Mouse (Mus musculus) neural tube, embryonic 12.5 days (tissue): ENCODE results near the gene Rassf1. TPM values are rescaled to one million over a fixed set of nuclear protein-coding genes. Genes with fewer than 3 reads are reported as not detected.
A peak's percentile ranks its signal among the peaks of the same experiment; 100 is the strongest.
"Not testable (repeated sequence)": the region's sequence is repeated elsewhere in the genome, so short reads cannot be mapped to it uniquely, and the experiment has no call there.

Experiments
- ATAC-seq: fragments of 200-750 bp; cut with Nextera tagmentation; 2 replicates; pipeline ENCODE4 v1.8.0; 2017; ENCODE audit warnings: low read depth, mild to moderate bottlenecking, moderate TSS enrichment, moderate library complexity; ENCODE audit not compliant: low FRiP score
- H3K27ac ChIP-seq: fragments of 300-500 bp; sonication (generic); 2 replicates; pipeline ENCODE4 v1.5.1; 2016
- H3K27me3 ChIP-seq: fragments of 300-500 bp; sonication (generic); replicated peaks from 2 replicates; pipeline ENCODE4 v1.6.1; 2016; ENCODE audit warnings: mild to moderate bottlenecking
- H3K36me3 ChIP-seq: fragments of 300-500 bp; sonication (generic); 2 replicates; pipeline ENCODE4 v1.6.1; 2016; ENCODE audit warnings: mild to moderate bottlenecking
- H3K4me1 ChIP-seq: fragments of 300-500 bp; sonication (generic); 2 replicates; pipeline ENCODE4 v1.6.1; 2016
- H3K4me2 ChIP-seq: fragments of 300-500 bp; sonication (generic); replicated peaks from 2 replicates; pipeline ENCODE4 v1.6.1; 2016; ENCODE audit warnings: mild to moderate bottlenecking
- H3K4me3 ChIP-seq: fragments of 300-500 bp; sonication (generic); 2 replicates; pipeline ENCODE4 v1.5.1; 2016
- H3K9ac ChIP-seq: fragments of 300-500 bp; sonication (generic); 2 replicates; pipeline ENCODE4 v1.6.1; 2016; ENCODE audit warnings: mild to moderate bottlenecking
- H3K9me3 ChIP-seq: fragments of 300-500 bp; sonication (generic); 2 replicates; pipeline ENCODE4 v1.6.1; 2016; ENCODE audit warnings: mild to moderate bottlenecking
- WGBS: fragments of 180-500 bp; shearing (Covaris S2); methylation state at CpG from one replicate; pipeline ENCODE4 v1.1.7; 2016; 5-methylcytosine and 5-hydroxymethylcytosine counted together
- polyA plus RNA-seq: library from polyadenylated mRNA; unstranded; fragments of >200 nt; fragmentation: Nextera tagmentation; extraction: Ambion mirVana; gene quantifications from 2 replicates; pipeline ENCODE4 v1.2.1, GENCODE M21; 2016

Gene Rassf1
- polyA plus RNA-seq, 1 experiment from 2014 or later: 37.6 TPM

GRCm38 (mm10) chr9:107551890-107552355 is 568 bp downstream of the Rassf1 start:
- no peaks in the 10 kb centered on the region for H3K9me3 ChIP-seq
- WGBS: 4% methylated on average over 8 of the region's 8 CpGs
- H3K27me3 ChIP-seq: peaks cover 48% of the 10 kb centered on the region
- H3K4me3 ChIP-seq: peak overlapping the region; percentile 35; the same call in 1 of the 2 replicates
- no peak overlapping the region for H3K27ac ChIP-seq
- ATAC-seq: no peak
- peak overlapping the region; percentile 55 for H3K9ac ChIP-seq
- H3K4me2 ChIP-seq: peak overlapping the region; percentile 73
- H3K4me1 ChIP-seq: peaks cover 54% of the 10 kb centered on the region
- H3K36me3 ChIP-seq: peaks cover 4% of the 10 kb centered on the region; the same call in 1 of the 2 replicates

- Histone ChIP-seq H3K27ac (no peak overlapping the region), H3K36me3 (peaks cover 13% of the 10 kb centered on the region), H3K4me2 (peak overlapping the region; percentile 96), H3K9ac (peak overlapping the region; percentile 73; the same call in 1 of the 2 replicates), H3K4me1 (peaks cover 46% of the 10 kb centered on the region), H3K27me3 (peaks cover 48% of the 10 kb centered on the region), H3K4me3 (no peak overlapping the region; the same call in 1 of the 2 replicates), H3K9me3 (no peaks in the 10 kb centered on the region)
- 77% methylated on average over 5 of the region's 5 CpGs for WGBS
- ATAC-seq: no peak
Observed at GRCm38 (mm10) chr9:107552690-107553393, 1.5 kb downstream of the Rassf1 start.

GRCm38 (mm10) chr9:107553541-107554318 is 2.4 kb downstream of the Rassf1 start:
- Histone ChIP-seq H3K9ac (peak overlapping the region; percentile 73), H3K4me3 (peak overlapping the region; percentile 72), H3K27me3 (peaks cover 44% of the 10 kb centered on the region), H3K27ac (0 out of 2 replicates have a peak overlapping the region, but pooled peaks have one; percentile 42), H3K9me3 (no peaks in the 10 kb centered on the region), H3K36me3 (peaks cover 22% of the 10 kb centered on the region), H3K4me2 (peak overlapping the region; percentile 96), H3K4me1 (peaks cover 46% of the 10 kb centered on the region)
- 4% methylated on average over 37 of the region's 37 CpGs for WGBS
- ATAC-seq: peak; percentile 78

GRCm38 (mm10) chr9:107554319-107554825 is 3.0 kb downstream of the Rassf1 start:
- Histone ChIP-seq H3K36me3 (peaks cover 28% of the 10 kb centered on the region), H3K27me3 (peaks cover 38% of the 10 kb centered on the region), H3K4me1 (peaks cover 46% of the 10 kb centered on the region), H3K4me2 (peak overlapping the region; percentile 96), H3K9me3 (no peaks in the 10 kb centered on the region), H3K9ac (peak overlapping the region; percentile 83), H3K27ac (peak overlapping the region; percentile 69), H3K4me3 (peak overlapping the region; percentile 72)
- under 1% methylated on average over 53 of the region's 53 CpGs for whole genome bisulfite sequencing
- peak; percentile 94 for ATAC-seq

- Histone ChIP-seq H3K4me1 (peaks cover 46% of the 10 kb centered on the region), H3K4me3 (peak overlapping the region; percentile 72), H3K4me2 (peak overlapping the region; percentile 96), H3K27ac (peak overlapping the region; percentile 69), H3K9ac (peak overlapping the region; percentile 83), H3K9me3 (no peaks in the 10 kb centered on the region), H3K36me3 (peaks cover 35% of the 10 kb centered on the region), H3K27me3 (peaks cover 31% of the 10 kb centered on the region)
- ATAC-seq: peak; percentile 45
- under 1% methylated on average over 23 of the region's 23 CpGs for WGBS
Observed at GRCm38 (mm10) chr9:107555031-107555457, 3.7 kb downstream of the Rassf1 start.

GRCm38 (mm10) chr9:107555701-107556100 is 4.3 kb downstream of the Rassf1 start:
- Histone ChIP-seq H3K27me3 (peaks cover 24% of the 10 kb centered on the region), H3K4me3 (peak overlapping the region; percentile 72), H3K9me3 (no peaks in the 10 kb centered on the region), H3K27ac (no peak overlapping the region), H3K4me1 (peaks cover 46% of the 10 kb centered on the region), H3K9ac (peak overlapping the region; percentile 83), H3K4me2 (peak overlapping the region; percentile 96), H3K36me3 (peaks cover 42% of the 10 kb centered on the region)
- ATAC-seq: no peak
- 58% methylated on average over 2 of the region's 2 CpGs for WGBS

- WGBS: 83% methylated on average over 3 of the region's 3 CpGs
- no peak overlapping the region for H3K27ac ChIP-seq
- H3K9ac ChIP-seq: no peak overlapping the region
- H3K4me2 ChIP-seq: peak overlapping the region; percentile 96
- H3K4me3 ChIP-seq: no peak overlapping the region
- H3K9me3 ChIP-seq: no peaks in the 10 kb centered on the region
- H3K27me3 ChIP-seq: peaks cover 18% of the 10 kb centered on the region
- peaks cover 40% of the 10 kb centered on the region for H3K4me1 ChIP-seq
- peaks cover 48% of the 10 kb centered on the region for H3K36me3 ChIP-seq
- no peak for ATAC-seq
Observed at GRCm38 (mm10) chr9:107556346-107556745, 5.0 kb downstream of the Rassf1 start.

GRCm38 (mm10) chr9:107563029-107563581 is 11.8 kb downstream of the Rassf1 start, which contains the start of gene Tusc2:
Tusc2 (plus strand) TSS chr9:107563255.
- Histone ChIP-seq H3K4me3 (peak within 1 kb of the TSS; percentile 96), H3K4me1 (peaks cover 25% of the 10 kb centered on the region), H3K9ac (peak within 1 kb of the TSS; percentile 90), H3K27ac (0 out of 2 replicates have a peak within 1 kb of the TSS, but pooled peaks have one; percentile 42), H3K27me3 (no peaks in the 10 kb centered on the region), H3K9me3 (no peaks in the 10 kb centered on the region), H3K36me3 (peaks cover 53% of the 10 kb centered on the region), H3K4me2 (peak within 1 kb of the TSS; percentile 90)
- WGBS: under 1% methylated on average over 46 of the region's 46 CpGs
- ATAC-seq: peak; percentile 91

- 49% methylated on average over 5 of the region's 5 CpGs for WGBS
- not testable (repeated sequence) for H3K27me3 ChIP-seq, H3K9ac ChIP-seq, H3K27ac ChIP-seq, H3K4me3 ChIP-seq, H3K9me3 ChIP-seq, ATAC-seq
- peak overlapping the region; percentile 90; the same call in 1 of the 2 replicates for H3K4me2 ChIP-seq
- H3K4me1 ChIP-seq: peaks cover 40% of the 10 kb centered on the region
- H3K36me3 ChIP-seq: peaks cover 33% of the 10 kb centered on the region
Observed at GRCm38 (mm10) chr9:107565556-107565955, 14.2 kb downstream of the Rassf1 start.

GRCm38 (mm10) chr9:107566041-107566709 is 14.8 kb downstream of the Rassf1 start:
- Histone ChIP-seq H3K4me1 (peaks cover 46% of the 10 kb centered on the region), H3K27me3 (no peaks in the 10 kb centered on the region), H3K4me3 (no peak overlapping the region), H3K36me3 (peaks cover 33% of the 10 kb centered on the region), H3K4me2 (no peak overlapping the region), H3K9me3 (no peaks in the 10 kb centered on the region), H3K9ac (no peak overlapping the region), H3K27ac (no peak overlapping the region)
- ATAC-seq: no peak
- WGBS: 61% methylated on average over 15 of the region's 15 CpGs

- no peak for ATAC-seq
- H3K9me3 ChIP-seq: no peaks in the 10 kb centered on the region
- H3K27me3 ChIP-seq: no peaks in the 10 kb centered on the region
- H3K9ac ChIP-seq: no peak overlapping the region
- peaks cover 53% of the 10 kb centered on the region for H3K4me1 ChIP-seq
- H3K4me2 ChIP-seq: peak overlapping the region; percentile 90
- H3K27ac ChIP-seq: no peak overlapping the region
- 69% methylated on average over 3 of the region's 3 CpGs for WGBS
- peaks cover 33% of the 10 kb centered on the region for H3K36me3 ChIP-seq
- H3K4me3 ChIP-seq: no peak overlapping the region
Observed at GRCm38 (mm10) chr9:107566855-107567254, 15.5 kb downstream of the Rassf1 start.
